ENCODE assay signal across 23 mouse cellular contexts in the genomic region with DNA sequence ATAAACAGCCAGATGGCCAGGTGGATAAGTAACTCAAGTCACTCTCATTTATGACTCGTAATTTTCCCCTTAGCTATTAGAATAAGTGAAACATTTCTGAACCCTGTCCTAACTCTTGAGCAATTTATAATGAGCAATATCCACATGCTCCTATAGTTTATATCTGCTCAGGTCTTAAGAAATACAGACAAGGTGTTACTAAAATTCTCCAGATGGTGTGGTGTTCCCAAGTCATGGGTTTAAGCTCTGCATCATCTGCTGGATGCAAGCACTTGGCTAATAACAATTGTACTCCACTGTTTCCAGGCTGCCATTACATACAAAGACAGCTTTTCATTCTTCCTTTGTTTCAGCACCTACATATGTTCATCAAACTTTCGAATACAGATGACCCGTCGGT. TPM values are rescaled to one million over a fixed set of nuclear protein-coding genes. Genes with fewer than 3 reads are reported as not detected.
"Had no signal": no experiment of that assay in that cellular context is flagged by ENCODE, and none has a peak within 500 bp of the region (broad histone marks: within the 10 kb centered on the region; RNA-seq: fewer than 3 reads in every experiment).

No protein-coding gene starts in this region.

- H3K9ac ChIP-seq: liver, embryonic 15.5 days; liver, postnatal 0 days; lung, embryonic 14.5 days; midbrain, embryonic 13.5 days; midbrain, embryonic 15.5 days; neural tube, embryonic 13.5 days; neural tube, embryonic 15.5 days; stomach, embryonic 15.5 days had no signal

- H3K27me3 ChIP-seq: liver, embryonic 15.5 days; megakaryocyte, embryonic 14.5 days; midbrain, embryonic 13.5 days; midbrain, embryonic 15.5 days; neural tube, embryonic 13.5 days; neural tube, embryonic 15.5 days; stomach, embryonic 15.5 days had no signal

- H3K4me1 ChIP-seq: liver, embryonic 15.5 days; megakaryocyte, embryonic 14.5 days; midbrain, embryonic 13.5 days; midbrain, embryonic 15.5 days; neural tube, embryonic 13.5 days; neural tube, embryonic 15.5 days; stomach, embryonic 15.5 days had no signal

- H3K36me3 ChIP-seq: liver, embryonic 15.5 days; midbrain, embryonic 13.5 days; midbrain, embryonic 15.5 days; neural tube, embryonic 13.5 days; neural tube, embryonic 15.5 days; stomach, embryonic 15.5 days had no signal

- H3K4me2 ChIP-seq: liver, embryonic 15.5 days; lung, embryonic 14.5 days; midbrain, embryonic 11.5 days; midbrain, embryonic 13.5 days; midbrain, embryonic 15.5 days; neural tube, embryonic 13.5 days; neural tube, embryonic 15.5 days; stomach, embryonic 15.5 days had no signal

- H3K4me3 ChIP-seq: liver, embryonic 15.5 days; megakaryocyte, embryonic 14.5 days; midbrain, embryonic 13.5 days; midbrain, embryonic 15.5 days; neural tube, embryonic 13.5 days; neural tube, embryonic 15.5 days; stomach, embryonic 15.5 days had no signal

- H3K9me3 ChIP-seq: liver, embryonic 15.5 days; megakaryocyte, embryonic 14.5 days; midbrain, embryonic 13.5 days; midbrain, embryonic 15.5 days; neural tube, embryonic 13.5 days; neural tube, embryonic 15.5 days; stomach, embryonic 15.5 days had no signal

- DNase-seq: liver, postnatal 0 days; lung, embryonic 14.5 days; lung, postnatal 14 days; lung, postnatal 36 days; right cerebral cortex, postnatal 14 days; thymus, adult 2 months; thymus, postnatal 25 days; thymus, postnatal 4 days had no signal

- ATAC-seq: liver, postnatal 0 days; midbrain, embryonic 13.5 days; midbrain, embryonic 15.5 days had no signal

- H3K27ac ChIP-seq: liver, embryonic 15.5 days; macrophage; midbrain, embryonic 13.5 days; midbrain, embryonic 15.5 days; neural tube, embryonic 13.5 days; neural tube, embryonic 15.5 days; stomach, embryonic 15.5 days; stomach, postnatal 0 days had no signal

RNA-seq across cellular contexts. Expression of a gene that starts 46.9 kb away (rescaled TPM):
- polyA plus RNA-seq: lung, embryonic 14.5 days; lung, embryonic 16.5 days; macrophage; midbrain, embryonic 11.5 days; midbrain, embryonic 13.5 days; midbrain, embryonic 15.5 days; midbrain, postnatal 0 days; neural tube, embryonic 11.5 days; neural tube, embryonic 13.5 days; neural tube, embryonic 15.5 days; spleen, adult 2 months; stomach, postnatal 0 days; testis, adult 2 months; thymus, adult 2 months had no signal
